Mouse (Mus musculus) heart, adult 9 months (tissue): ENCODE data around the gene Cd3g.

Experiments
- DNase-seq, 2 experiments: peaks; one replicate each; pipeline ENCODE4 v3.0.0; 2022; ENCODE audit warnings: low spot score in 2 of 2

Cd3g gene

DNA sequence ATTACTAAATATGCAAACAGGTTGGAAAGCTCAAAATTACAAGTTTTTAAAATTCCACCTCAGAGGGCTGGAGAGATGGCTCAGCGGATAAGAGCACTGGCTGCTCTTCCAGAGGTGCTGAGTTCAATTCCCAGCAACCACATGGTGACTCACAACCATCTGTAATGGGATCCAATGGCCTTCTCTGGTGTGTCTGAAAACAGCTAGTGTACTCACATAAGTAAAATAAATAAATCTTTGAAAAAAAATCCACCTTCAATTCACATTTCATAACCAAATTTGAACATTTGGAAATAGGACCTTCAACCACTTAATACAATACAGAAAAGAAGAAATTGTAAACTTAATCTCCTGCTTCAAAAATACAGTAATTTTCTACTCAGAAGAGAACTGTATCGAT lies 60.6 kb downstream of the Cd3g start:
- no peak for DNase-seq
